ENCODE assay signal across 8 mouse cellular contexts in genomic region chr4:54947056-54947990, GRCm38 (mm10). TPM values are rescaled to one million over a fixed set of nuclear protein-coding genes. Genes with fewer than 3 reads are reported as not detected.
DNase-seq lines count a peak whose midpoint lies in the region; ATAC-seq and TF ChIP-seq lines count a peak whose summit lies in the region.

No protein-coding gene starts in this region.

- peak overlapping the region; percentile 84 for H3K4me2 ChIP-seq in forebrain, postnatal 0 days (ENCODE audit: low read depth)
- H3K4me2 ChIP-seq in liver, embryonic 16.5 days (ENCODE audit: low read depth, low read length) = peak overlapping the region; percentile 56

- H3K9ac ChIP-seq in forebrain, postnatal 0 days = peak overlapping the region; percentile 85
- no peak overlapping the region for H3K9ac ChIP-seq in liver, embryonic 16.5 days (ENCODE audit: low read depth, low read length)

- peak; percentile 30 for DNase-seq in ovary, postnatal 14 days (ENCODE audit: low spot score)
- DNase-seq in ovary, postnatal 10 days (ENCODE audit: low spot score) = no peak
- peak; percentile 81 for DNase-seq in forebrain, postnatal 0 days
- peak; percentile 40 for DNase-seq in kidney, adult 18-20 months
- DNase-seq in right cerebral cortex, postnatal 25 days = peak; percentile 45

- H3K4me1 ChIP-seq in brown adipose tissue, adult 24 weeks (ENCODE audit: control insufficient read depth, insufficient read depth, insufficient read length, low read length) = peaks cover 4% of the 10 kb centered on the region; the same call in 1 of the 2 replicates
- peaks cover 13% of the 10 kb centered on the region for H3K4me1 ChIP-seq in forebrain, postnatal 0 days (ENCODE audit: insufficient read depth)
- no peaks in the 10 kb centered on the region for H3K4me1 ChIP-seq in liver, embryonic 16.5 days (ENCODE audit: control insufficient read depth, low read depth, low read length)

- no peaks in the 10 kb centered on the region for H3K9me3 ChIP-seq in forebrain, postnatal 0 days (ENCODE audit: low read length)
- H3K9me3 ChIP-seq in liver, embryonic 16.5 days (replicated peaks; ENCODE audit: control insufficient read depth, low read length) = no peaks in the 10 kb centered on the region

- no peaks in the 10 kb centered on the region for H3K36me3 ChIP-seq in forebrain, postnatal 0 days (ENCODE audit: insufficient read depth)
- no peaks in the 10 kb centered on the region for H3K36me3 ChIP-seq in liver, embryonic 16.5 days (ENCODE audit: control insufficient read depth, insufficient read depth)

- H3K27me3 ChIP-seq in forebrain, postnatal 0 days (ENCODE audit: insufficient read depth, low read length) = no peaks in the 10 kb centered on the region
- H3K27me3 ChIP-seq in liver, embryonic 16.5 days (ENCODE audit: control insufficient read depth, insufficient read depth, low read depth, low read length) = peaks cover 56% of the 10 kb centered on the region

- TF ChIP-seq CTCF in forebrain, postnatal 0 days (IDR thresholded peaks at IDR 0.05; ENCODE audit: low read depth) = peak; percentile 49

- H3K27ac ChIP-seq in brown adipose tissue, adult 24 weeks (replicated peaks; ENCODE audit: low read depth, low read length) = no peak overlapping the region
- peak overlapping the region; percentile 98 for H3K27ac ChIP-seq in forebrain, postnatal 0 days (ENCODE audit: low read depth, low read length)
- no peak overlapping the region for H3K27ac ChIP-seq in liver, embryonic 16.5 days (ENCODE audit: low read length)

- H3K4me3 ChIP-seq in brown adipose tissue, adult 24 weeks (ENCODE audit: insufficient read depth, low read depth, low read length) = peak overlapping the region; percentile 70
- H3K4me3 ChIP-seq in forebrain, postnatal 0 days (ENCODE audit: low read depth, low read length) = peak overlapping the region; percentile 67
- peak overlapping the region; percentile 49 for H3K4me3 ChIP-seq in liver, embryonic 16.5 days (ENCODE audit: low read depth, low read length)

- WGBS in forebrain, postnatal 0 days = under 1% methylated on average over 31 of the region's 35 CpGs
- WGBS in liver, embryonic 16.5 days (ENCODE audit: insufficient replicate concordance) = 1% methylated on average over 31 of the region's 35 CpGs

- ATAC-seq in forebrain, postnatal 0 days = peak; percentile 53
- ATAC-seq in liver, embryonic 16.5 days (ENCODE audit: low read depth) = no peak
- no peak for ATAC-seq in activated CD4-positive, CD25-positive, alpha-beta regulatory T cell, adult 4 months

RNA-seq across cellular contexts. Expression of gene Zfp462, which starts 2.5 kb away (rescaled TPM):
- polyA plus RNA-seq in brown adipose tissue, adult 24 weeks (2012; ENCODE audit: insufficient read depth, insufficient read length, missing spikeins) = 0.50 and 2.1 TPM in 2 replicates
- total RNA-seq in forebrain, postnatal 0 days (2014; rRNA removed) = 33.2 and 48.4 TPM in 2 replicates
- 4.4 and 6.2 TPM in 2 replicates for polyA plus RNA-seq in forebrain, postnatal 0 days (2015; fragmentation: Nextera tagmentation; extraction: Ambion mirVana)
- 0.06 and 0.09 TPM in 2 replicates for polyA plus RNA-seq in liver, embryonic 16.5 days (2015; fragmentation: Nextera tagmentation; extraction: Ambion mirVana)
- under 1 TPM in 1 of 2 experiments, not detected in 1; 0.03 TPM for polyA plus RNA-seq in activated CD4-positive, CD25-positive, alpha-beta regulatory T cell, adult 4 months (2017; shearing (Covaris generic))
